Mouse (Mus musculus) neural tube, embryonic 13.5 days (tissue): ENCODE results near the gene Dlg2. TPM values are rescaled to one million over a fixed set of nuclear protein-coding genes. Genes with fewer than 3 reads are reported as not detected.

Source experiments
- ATAC-seq: fragments of 200-750 bp; cut with Nextera tagmentation; 2 replicates; pipeline ENCODE4 v1.8.0; 2017; ENCODE audit warnings: low read depth, mild to moderate bottlenecking, moderate TSS enrichment, moderate library complexity
- H3K27ac ChIP-seq: fragments of 300-500 bp; sonication (generic); replicated peaks from 2 replicates; pipeline ENCODE4 v1.5.1; 2015; ENCODE audit warnings: moderate library complexity, mild to moderate bottlenecking, inconsistent platforms
- H3K27me3 ChIP-seq: fragments of 300-500 bp; sonication (generic); 2 replicates; pipeline ENCODE4 v1.6.1; 2015; ENCODE audit warnings: mild to moderate bottlenecking, inconsistent platforms
- H3K36me3 ChIP-seq: fragments of 300-500 bp; sonication (generic); 2 replicates; pipeline ENCODE4 v1.6.1; 2015; ENCODE audit warnings: mild to moderate bottlenecking, inconsistent platforms
- H3K4me1 ChIP-seq: fragments of 300-500 bp; sonication (generic); replicated peaks from 2 replicates; pipeline ENCODE4 v1.6.1; 2015; ENCODE audit warnings: inconsistent platforms
- H3K4me2 ChIP-seq: fragments of 300-500 bp; sonication (generic); 2 replicates; pipeline ENCODE4 v1.6.1; 2015; ENCODE audit warnings: inconsistent platforms, mild to moderate bottlenecking, moderate library complexity
- H3K4me3 ChIP-seq: fragments of 300-500 bp; sonication (generic); 2 replicates; pipeline ENCODE4 v1.5.1; 2015; ENCODE audit warnings: mild to moderate bottlenecking, inconsistent platforms
- H3K9ac ChIP-seq: fragments of 300-500 bp; sonication (generic); 2 replicates; pipeline ENCODE4 v1.6.1; 2015; ENCODE audit warnings: moderate library complexity, mild to moderate bottlenecking, inconsistent platforms
- H3K9me3 ChIP-seq: fragments of 300-500 bp; sonication (generic); 2 replicates; pipeline ENCODE4 v1.6.1; 2016; ENCODE audit warnings: inconsistent platforms
- WGBS: fragments of 180-500 bp; shearing (Covaris S2); methylation state at CpG from one replicate; pipeline ENCODE4 v1.1.7; 2015; 5-methylcytosine and 5-hydroxymethylcytosine counted together
- polyA plus RNA-seq: library from polyadenylated mRNA; unstranded; fragments of >200 nt; fragmentation: Nextera tagmentation; extraction: Ambion mirVana; gene quantifications from 2 replicates; pipeline ENCODE4 v1.2.1, GENCODE M21; 2015

Dlg2 gene
- polyA plus RNA-seq, result 13.9 and 18.3 TPM in 2 replicates

DNA sequence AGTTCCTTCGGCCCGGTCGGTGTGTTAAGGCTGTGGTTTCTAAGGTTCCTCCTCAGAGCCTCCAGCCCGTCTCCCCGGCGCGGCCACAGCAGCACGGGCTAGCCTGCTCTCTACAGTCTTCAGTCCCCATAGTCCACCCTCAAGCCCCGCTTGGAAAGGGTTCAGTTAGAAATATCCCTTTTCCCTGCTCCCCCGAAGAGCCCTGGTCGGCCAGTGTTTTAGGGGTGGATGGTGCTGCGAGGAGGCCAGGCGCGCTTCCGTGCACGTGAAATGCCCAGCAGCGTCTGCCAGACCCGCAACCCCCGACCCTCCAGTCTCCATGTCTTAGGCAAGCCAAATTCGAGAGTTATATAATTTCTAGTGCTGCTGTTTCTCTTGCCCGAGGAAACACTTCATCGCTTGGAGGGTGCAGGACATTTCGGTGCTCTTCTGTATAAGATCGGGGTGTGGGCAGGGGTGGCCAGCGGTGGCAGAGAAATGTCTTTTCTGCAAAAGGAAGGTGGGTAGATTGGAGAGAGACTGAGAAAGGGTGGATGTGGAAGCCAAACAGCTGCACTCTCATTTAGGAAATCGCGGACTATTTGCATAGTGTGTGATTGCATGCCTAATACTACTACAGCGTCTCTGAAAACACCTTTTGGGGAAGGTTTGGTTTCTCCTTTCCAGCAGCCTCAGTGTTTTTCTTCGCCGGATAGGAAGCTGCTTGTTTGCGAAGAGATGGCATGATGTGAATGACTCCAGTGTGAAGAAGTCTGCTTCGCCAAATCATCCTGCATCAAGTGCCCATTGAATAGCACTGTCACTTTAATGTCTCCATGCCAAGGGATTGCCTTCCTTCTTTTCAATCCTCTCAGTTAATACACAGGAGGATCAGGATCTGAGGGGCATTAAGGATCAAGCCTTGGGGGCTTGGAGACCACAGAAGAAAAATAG lies at the start of gene Dlg2:
Gene Dlg2, plus strand, starts transcription at position 360 of the 933 bp plus-strand sequence.
- Histone ChIP-seq H3K27me3 (peaks cover 3% of the 10 kb centered on the region), H3K36me3 (peaks cover 5% of the 10 kb centered on the region; the same call in 1 of the 2 replicates), H3K9me3 (no peaks in the 10 kb centered on the region), H3K27ac (peak within 1 kb of the TSS; percentile 84), H3K9ac (peak within 1 kb of the TSS; percentile 77), H3K4me2 (peak within 1 kb of the TSS; percentile 85), H3K4me3 (peak within 1 kb of the TSS; percentile 71), H3K4me1 (peaks cover 17% of the 10 kb centered on the region)
- under 1% methylated on average over 32 of the region's 32 CpGs for whole genome bisulfite sequencing
- ATAC-seq, result peak; percentile 91

GRCm38 (mm10) chr7:90427006-90427405 lies 49.5 kb upstream of the Dlg2 start:
- Histone ChIP-seq H3K27me3 (no peaks in the 10 kb centered on the region), H3K9ac (peak overlapping the region; percentile 70), H3K27ac (no peak overlapping the region), H3K9me3 (no peaks in the 10 kb centered on the region), H3K4me1 (peaks cover 10% of the 10 kb centered on the region), H3K4me3 (peak overlapping the region; percentile 43), H3K4me2 (peak overlapping the region; percentile 69), H3K36me3 (no peaks in the 10 kb centered on the region)
- WGBS, result 69% methylated on average over 9 of the region's 9 CpGs
- ATAC-seq, result no peak

DNA sequence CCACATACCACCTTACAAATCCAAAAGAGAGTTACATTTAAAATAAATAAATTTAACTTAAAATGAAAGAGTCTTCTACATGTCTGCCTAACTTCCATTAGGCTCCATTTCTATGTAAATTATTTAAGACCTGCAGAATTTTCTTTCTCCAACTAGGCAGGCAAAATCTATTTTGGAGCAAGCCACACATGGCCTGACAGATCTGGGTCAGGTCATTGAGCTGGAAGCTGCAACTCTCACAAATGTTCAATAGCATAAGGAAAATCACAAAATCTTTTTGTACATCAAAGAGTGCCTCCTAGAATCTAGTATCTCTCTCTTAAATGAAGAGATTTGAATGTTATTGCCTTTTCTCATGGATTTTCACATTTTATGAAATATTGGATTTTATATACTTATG lies 44.3 kb upstream of the Dlg2 start:
- no peak overlapping the region for H3K27ac ChIP-seq
- H3K4me1 ChIP-seq, result peaks cover 3% of the 10 kb centered on the region
- ATAC-seq, result no peak
- H3K9ac ChIP-seq, result no peak overlapping the region
- no peaks in the 10 kb centered on the region for H3K36me3 ChIP-seq
- H3K27me3 ChIP-seq, result no peaks in the 10 kb centered on the region
- no peaks in the 10 kb centered on the region for H3K9me3 ChIP-seq
- H3K4me3 ChIP-seq, result no peak overlapping the region
- no peak overlapping the region for H3K4me2 ChIP-seq

DNA sequence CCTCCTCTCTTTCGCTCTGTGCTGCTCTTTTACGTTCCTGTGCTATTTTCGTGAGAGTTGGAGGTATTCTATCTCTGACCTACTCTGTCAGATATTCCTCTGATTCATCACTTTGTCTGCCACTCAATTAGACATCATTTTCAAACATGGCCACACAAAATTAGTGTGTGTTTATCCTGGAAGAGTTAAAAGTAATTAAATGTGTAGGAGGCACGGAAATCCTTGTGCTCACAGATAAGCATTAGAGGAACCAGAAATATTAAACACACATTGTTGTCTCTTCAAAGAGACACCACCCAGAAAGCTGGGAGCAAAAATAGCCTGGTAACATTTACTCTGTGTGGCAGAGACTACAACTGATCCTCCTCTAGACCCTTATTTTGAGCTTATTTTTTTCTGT lies 36.4 kb upstream of the Dlg2 start:
- no peaks in the 10 kb centered on the region for H3K27me3 ChIP-seq
- no peak overlapping the region for H3K4me2 ChIP-seq
- WGBS, result 96% methylated on average over 4 of the region's 4 CpGs
- no peak overlapping the region for H3K27ac ChIP-seq
- no peak for ATAC-seq
- no peaks in the 10 kb centered on the region for H3K36me3 ChIP-seq
- no peak overlapping the region for H3K9ac ChIP-seq
- peaks cover 7% of the 10 kb centered on the region for H3K4me1 ChIP-seq
- H3K4me3 ChIP-seq, result no peak overlapping the region
- H3K9me3 ChIP-seq, result no peaks in the 10 kb centered on the region

DNA sequence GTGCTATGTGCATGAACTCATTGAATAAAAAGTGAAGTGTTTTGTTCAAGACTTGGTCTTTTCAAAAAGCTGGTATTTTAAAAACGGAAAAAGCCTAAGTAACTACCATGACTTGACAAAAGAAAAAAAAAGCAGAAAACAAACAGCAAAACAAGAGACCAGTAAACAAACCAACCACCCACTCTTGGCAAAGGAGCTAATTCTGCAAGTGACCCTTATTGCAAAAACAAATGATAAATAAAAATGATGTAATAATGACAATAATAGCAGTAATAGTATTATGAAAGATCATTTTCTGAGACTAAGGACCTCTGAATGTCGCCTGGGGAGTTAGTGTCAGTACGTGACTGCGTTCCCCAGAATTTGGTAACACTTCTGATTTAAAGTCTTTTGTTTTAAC lies 34.4 kb upstream of the Dlg2 start:
- H3K36me3 ChIP-seq, result 0 out of 2 replicates have a peak, but pooled peaks cover under 1% of the 10 kb centered on the region
- H3K4me2 ChIP-seq, result peak overlapping the region; percentile 99
- H3K27me3 ChIP-seq, result no peaks in the 10 kb centered on the region
- H3K9ac ChIP-seq, result peak overlapping the region; percentile 99
- H3K9me3 ChIP-seq, result no peaks in the 10 kb centered on the region
- H3K27ac ChIP-seq, result peak overlapping the region; percentile 98
- peak; percentile 23; the same call in 1 of the 2 replicates for ATAC-seq
- H3K4me1 ChIP-seq, result peaks cover 14% of the 10 kb centered on the region
- 14% methylated on average over 4 of the region's 4 CpGs for WGBS
- peak overlapping the region; percentile 98 for H3K4me3 ChIP-seq

- Histone ChIP-seq H3K36me3 (peaks cover 5% of the 10 kb centered on the region), H3K9ac (peak within 1 kb of the TSS; percentile 99), H3K9me3 (no peaks in the 10 kb centered on the region), H3K27ac (peak within 1 kb of the TSS; percentile 98), H3K27me3 (no peaks in the 10 kb centered on the region), H3K4me1 (peaks cover 14% of the 10 kb centered on the region), H3K4me3 (peak within 1 kb of the TSS; percentile 98), H3K4me2 (peak within 1 kb of the TSS; percentile 99)
- ATAC-seq, result peak; percentile 96
- under 1% methylated on average over 41 of the region's 54 CpGs for WGBS
Observed at GRCm38 (mm10) chr7:90442518-90443080, 33.9 kb upstream of the Dlg2 start, which contains the start of gene Crebzf. Gene Crebzf (plus strand): TSS chr7:90442729.

- WGBS, result under 1% methylated on average over 122 of the region's 123 CpGs
- ATAC-seq, result peak; percentile 82
- Histone ChIP-seq H3K9me3 (no peaks in the 10 kb centered on the region), H3K27ac (peak overlapping the region; percentile 98), H3K4me3 (peak overlapping the region; percentile 98), H3K9ac (peak overlapping the region; percentile 99), H3K27me3 (no peaks in the 10 kb centered on the region), H3K4me2 (peak overlapping the region; percentile 99), H3K4me1 (peaks cover 14% of the 10 kb centered on the region), H3K36me3 (peaks cover 7% of the 10 kb centered on the region)
Observed at GRCm38 (mm10) chr7:90443101-90444091, 33.1 kb upstream of the Dlg2 start.

DNA sequence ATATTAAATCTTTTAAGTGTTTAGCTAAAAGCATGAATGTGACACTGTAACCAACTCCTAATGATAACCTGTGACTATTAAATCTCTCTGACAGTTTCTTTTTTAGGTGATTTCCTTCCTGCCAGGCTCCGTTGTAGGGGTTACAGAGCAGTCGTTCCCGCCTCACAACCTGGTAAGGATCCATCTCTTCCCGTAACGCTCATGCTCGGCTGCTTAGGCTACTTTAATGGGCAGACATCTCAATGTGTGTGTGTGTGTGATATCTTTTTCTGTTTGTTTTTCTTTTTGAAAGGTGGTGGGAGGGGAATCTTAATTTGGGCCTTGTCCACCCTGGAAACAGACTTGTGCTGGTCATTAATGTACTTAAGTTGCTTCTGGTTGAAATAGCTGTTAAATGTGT lies 32.3 kb upstream of the Dlg2 start:
- no peaks in the 10 kb centered on the region for H3K9me3 ChIP-seq
- peak overlapping the region; percentile 99 for H3K9ac ChIP-seq
- no peak for ATAC-seq
- 0% methylated on average over 6 of the region's 6 CpGs for WGBS
- peaks cover 14% of the 10 kb centered on the region for H3K4me1 ChIP-seq
- H3K27ac ChIP-seq, result peak overlapping the region; percentile 98
- peaks cover 7% of the 10 kb centered on the region for H3K36me3 ChIP-seq
- H3K27me3 ChIP-seq, result no peaks in the 10 kb centered on the region
- peak overlapping the region; percentile 98 for H3K4me3 ChIP-seq
- H3K4me2 ChIP-seq, result peak overlapping the region; percentile 99

GRCm38 (mm10) chr7:90456149-90456844 lies 20.2 kb upstream of the Dlg2 start:
- H3K27me3 ChIP-seq, result no peaks in the 10 kb centered on the region
- H3K4me2 ChIP-seq, result peak overlapping the region; percentile 61
- H3K27ac ChIP-seq, result peak overlapping the region; percentile 93
- peak overlapping the region; percentile 76 for H3K4me3 ChIP-seq
- H3K4me1 ChIP-seq, result peaks cover 21% of the 10 kb centered on the region
- no peaks in the 10 kb centered on the region for H3K9me3 ChIP-seq
- WGBS, result 33% methylated on average over 7 of the region's 7 CpGs
- ATAC-seq, result no peak
- peak overlapping the region; percentile 84 for H3K9ac ChIP-seq
- peaks cover 28% of the 10 kb centered on the region for H3K36me3 ChIP-seq

DNA sequence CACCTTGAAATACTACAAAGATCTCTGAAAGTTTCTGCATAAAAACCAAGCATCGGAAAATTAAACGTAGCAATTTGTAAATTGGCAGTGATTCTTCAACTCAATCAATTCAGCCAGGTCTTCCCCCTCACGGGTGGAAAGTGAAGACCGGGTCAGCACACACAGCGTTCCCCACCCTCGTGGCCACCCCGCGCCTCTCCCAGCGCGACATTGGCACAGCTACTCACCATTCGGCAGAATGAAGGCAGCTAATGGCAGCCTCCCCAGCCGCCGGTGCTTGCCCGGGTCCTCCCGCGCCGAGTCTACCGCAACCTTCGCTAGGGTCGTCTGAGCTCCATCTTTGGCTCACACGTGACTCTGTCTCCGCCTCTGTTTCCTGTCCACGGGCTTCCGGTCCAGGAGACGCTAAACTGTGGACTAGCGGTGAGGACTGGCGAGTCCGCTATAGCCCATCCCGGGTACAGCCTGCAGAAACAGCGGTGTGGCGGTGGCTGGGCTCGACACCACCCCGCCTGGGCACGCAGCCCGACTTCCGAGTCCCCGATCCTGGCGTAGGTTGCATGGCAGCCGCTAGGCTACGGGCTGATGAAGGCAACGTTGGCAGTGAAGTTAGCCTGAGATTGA lies 19.5 kb upstream of the Dlg2 start, which contains the start of gene Tmem126a:
Gene Tmem126a, minus strand, starts transcription at position 385 of the 624 bp plus-strand sequence.
- Histone ChIP-seq H3K4me1 (peaks cover 21% of the 10 kb centered on the region), H3K27ac (peak within 1 kb of the TSS; percentile 93), H3K36me3 (peaks cover 21% of the 10 kb centered on the region), H3K4me3 (peak within 1 kb of the TSS; percentile 76), H3K27me3 (no peaks in the 10 kb centered on the region), H3K4me2 (peak within 1 kb of the TSS; percentile 61), H3K9ac (peak within 1 kb of the TSS; percentile 84), H3K9me3 (no peaks in the 10 kb centered on the region)
- under 1% methylated on average over 41 of the region's 41 CpGs for WGBS
- peak; percentile 99 for ATAC-seq
